Mouse (Mus musculus): ENCODE measurements around the gene Pde4d.

DNA sequence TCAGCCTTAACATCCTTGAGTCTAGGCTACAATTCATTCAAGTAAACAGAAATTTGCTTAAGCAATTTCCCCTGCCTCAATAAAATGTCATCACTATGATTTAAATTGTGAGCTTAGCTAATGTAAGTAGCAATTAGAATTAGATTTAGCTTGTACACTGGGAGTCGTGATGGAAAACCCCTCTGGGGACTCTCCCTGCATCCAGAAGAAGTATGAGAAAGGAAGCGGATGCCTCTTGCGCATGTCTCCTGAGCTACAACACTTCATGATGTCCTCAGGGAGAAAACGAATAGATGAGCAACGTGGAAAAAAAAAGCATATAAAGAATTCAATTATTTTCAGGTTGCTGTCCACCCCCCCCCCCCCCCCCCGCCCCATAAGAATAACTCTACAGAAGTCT is 20.9 kb upstream of the Pde4d start:
- no peak for TF ChIP-seq CTCF (IDR thresholded peaks at IDR 0.05; ENCODE audit: control insufficient read depth, insufficient read depth, insufficient read length)
- no peak for TF ChIP-seq CEBPB (IDR thresholded peaks at IDR 0.05; ENCODE audit: low read depth)
